Mouse (Mus musculus) testis, postnatal 14 days (tissue): ENCODE measurements around the gene Cenpp.

Experiments used
- DNase-seq: peaks from one replicate; pipeline ENCODE4 v3.0.0; 2021; ENCODE audit warnings: low spot score

The Cenpp gene

GRCm38 (mm10) chr13:49518761-49519160 is 133.8 kb downstream of the Cenpp start:
- no peak for DNase-seq

GRCm38 (mm10) chr13:49507176-49507575 is 145.4 kb downstream of the Cenpp start:
- no peak for DNase-seq

DNA sequence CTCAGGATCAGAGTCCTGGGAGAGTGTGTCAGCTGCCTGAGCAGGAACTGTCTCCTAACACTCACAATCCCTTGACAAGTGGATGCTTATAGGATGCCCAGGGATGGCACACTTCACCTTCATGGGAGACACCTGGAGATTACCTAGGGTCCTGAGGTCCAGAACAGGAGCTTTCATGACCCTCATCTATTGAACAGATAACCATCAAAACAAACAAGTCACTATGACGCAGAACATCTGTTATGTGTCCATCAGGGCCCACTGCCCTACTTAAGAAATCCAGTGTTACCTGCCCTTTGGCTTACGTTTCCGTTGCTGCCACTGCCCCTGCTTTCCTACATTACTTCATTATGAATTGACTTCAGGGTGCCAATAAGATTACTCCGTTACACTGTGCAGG is 146.8 kb downstream of the Cenpp start:
- DNase-seq: no peak

- DNase-seq: no peak
Observed at GRCm38 (mm10) chr13:49504510-49504909, 148.1 kb downstream of the Cenpp start, which contains the start of gene Ecm2. Gene Ecm2, plus strand, starts transcription at chr13:49504810.

DNA sequence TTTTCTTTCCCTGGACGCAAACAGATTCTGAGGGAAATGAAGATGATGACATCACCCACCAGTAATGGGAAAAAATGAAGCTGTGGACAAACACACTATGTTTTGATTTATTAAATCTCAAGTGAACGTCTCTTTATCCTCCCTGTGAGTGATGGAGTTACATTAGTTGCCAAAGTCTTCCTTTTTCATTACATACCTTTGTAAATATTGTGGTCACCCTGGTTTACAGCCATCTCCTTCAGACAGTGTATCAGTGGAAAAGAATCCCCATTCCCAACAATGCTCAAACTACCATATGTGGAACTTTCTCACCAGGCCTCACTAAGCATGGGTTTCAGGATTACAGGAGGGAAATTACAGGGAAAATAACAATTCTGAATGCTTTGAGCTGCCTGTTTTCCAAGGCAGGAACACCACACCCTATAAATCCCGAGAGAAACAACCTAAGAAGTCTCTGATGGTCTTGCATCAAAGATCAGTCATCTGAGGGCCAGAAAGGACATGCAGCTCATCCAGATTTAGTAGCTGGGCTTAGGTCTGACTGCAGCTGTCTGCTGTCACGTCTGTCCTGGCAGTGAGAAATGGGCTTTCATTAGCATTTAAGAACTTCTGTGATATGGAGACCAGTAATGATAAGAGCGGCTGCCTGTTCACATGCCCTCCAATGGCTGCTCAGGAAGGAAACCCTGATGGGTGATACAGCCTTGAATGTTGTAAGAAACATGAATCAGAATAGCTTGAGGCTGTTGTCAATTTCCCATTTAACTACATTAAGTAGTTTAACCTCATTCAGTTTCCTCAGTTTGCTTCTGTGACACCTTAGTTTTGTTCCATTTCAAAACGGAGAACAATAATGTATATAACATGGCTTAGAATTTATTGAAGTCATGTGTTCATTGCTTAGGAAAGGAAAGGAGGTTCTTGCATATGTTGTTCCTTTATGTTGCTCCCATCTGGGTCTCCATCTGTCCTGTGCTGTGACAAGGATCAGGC is 159.9 kb downstream of the Cenpp start, which contains the start of gene Tes3-ps:
TSS of gene Tes3-ps (plus strand) at position 943 of the 993 bp plus-strand sequence.
- no peak for DNase-seq

DNA sequence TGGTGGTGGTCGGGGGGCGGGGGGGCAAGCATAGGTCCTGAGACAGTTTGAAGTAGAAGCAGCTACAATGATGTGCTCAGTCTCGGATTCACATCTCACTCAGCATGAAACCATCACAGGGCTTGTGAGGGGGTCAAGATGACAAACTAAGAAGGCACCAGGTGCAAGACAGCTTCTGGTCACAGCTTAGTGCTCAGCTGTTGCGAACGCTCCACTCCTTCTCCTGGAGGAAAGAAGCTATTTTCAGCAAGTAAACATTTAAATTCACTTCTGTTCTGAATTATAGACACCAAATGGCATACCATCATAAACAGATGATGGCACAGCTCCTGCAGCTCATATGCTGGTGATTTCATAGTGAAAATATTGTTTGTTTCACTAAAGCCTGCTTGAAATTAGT is 167.2 kb downstream of the Cenpp start:
- DNase-seq: no peak

- DNase-seq: no peak
Observed at GRCm38 (mm10) chr13:49480551-49480950, 172.0 kb downstream of the Cenpp start.

GRCm38 (mm10) chr13:49480057-49480456 is 172.5 kb downstream of the Cenpp start:
- DNase-seq: peak; percentile 72

DNA sequence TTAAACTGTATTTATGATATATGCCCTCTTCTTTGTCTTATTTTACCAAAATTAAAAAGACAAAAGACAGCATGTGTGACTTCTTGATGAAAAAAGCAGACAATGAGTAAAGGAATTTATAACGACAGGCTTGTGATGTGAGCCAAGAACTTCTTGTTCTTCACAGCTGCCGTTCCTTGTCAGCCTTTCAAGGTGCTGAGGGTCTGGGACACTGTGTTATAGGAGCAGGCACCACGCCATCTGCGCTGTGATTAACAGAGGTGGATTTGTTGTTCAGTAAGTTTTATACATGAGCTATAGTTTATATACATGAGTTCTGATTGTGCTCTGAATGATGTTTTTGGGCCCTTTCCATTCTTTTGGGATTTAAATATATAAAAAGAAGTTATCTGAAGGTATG is 173.2 kb downstream of the Cenpp start:
- peak; percentile 73 for DNase-seq

- DNase-seq: no peak
Observed at GRCm38 (mm10) chr13:49478851-49479374, 173.7 kb downstream of the Cenpp start.

DNA sequence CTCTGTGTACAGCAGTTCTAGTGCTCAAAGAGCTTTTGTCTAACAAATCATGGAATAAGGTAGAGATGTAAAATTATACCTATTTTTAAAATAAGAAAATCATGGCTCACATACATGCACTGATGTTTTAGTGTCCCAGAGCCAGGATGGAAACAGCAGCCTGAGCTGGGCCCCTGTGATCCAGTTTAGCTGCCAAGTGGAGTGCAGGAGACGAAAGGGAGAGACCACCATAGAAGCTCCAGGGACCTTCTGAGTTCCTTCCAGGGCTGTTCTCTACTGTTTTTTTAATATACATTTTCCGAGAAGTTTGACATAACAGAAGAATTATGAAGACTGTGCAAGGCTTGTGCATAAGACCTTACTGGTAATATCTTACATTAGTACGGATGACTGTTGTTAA is 174.7 kb downstream of the Cenpp start:
- no peak for DNase-seq

GRCm38 (mm10) chr13:49472676-49473005 is 179.9 kb downstream of the Cenpp start:
- no peak for DNase-seq

DNA sequence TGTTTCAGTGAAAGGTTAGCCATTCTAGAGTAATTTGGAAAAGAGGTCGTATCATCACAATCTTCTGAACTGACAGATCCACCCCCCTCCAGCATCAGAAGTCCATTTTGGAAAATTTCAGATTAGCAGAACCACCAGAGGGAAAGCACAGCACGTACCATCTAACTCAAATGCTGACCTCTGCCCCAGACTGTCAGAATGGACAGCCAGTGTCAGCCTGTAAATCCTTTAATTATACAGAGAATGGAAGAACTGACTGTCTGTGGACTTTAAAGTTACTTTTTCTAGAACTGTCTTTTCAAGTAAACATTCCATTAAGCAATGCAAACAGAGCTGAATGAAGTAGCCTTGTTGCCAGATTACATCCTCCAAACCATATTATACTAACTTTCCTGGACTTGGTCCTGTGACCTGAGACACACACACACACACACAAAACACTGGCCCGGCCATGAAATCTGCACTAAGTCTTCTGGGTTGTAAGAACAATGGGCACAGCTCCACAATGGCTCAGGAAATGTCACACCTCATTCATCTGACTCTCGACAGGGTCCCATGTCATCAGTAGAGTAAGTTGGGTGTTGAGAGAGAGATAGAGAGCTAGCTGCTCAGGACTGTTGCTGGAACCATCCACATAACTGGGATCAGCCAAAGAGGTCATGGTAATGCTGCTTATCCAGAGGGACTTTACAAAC is 180.5 kb downstream of the Cenpp start:
- no peak for DNase-seq

- DNase-seq: no peak
Observed at GRCm38 (mm10) chr13:49470806-49471205, 181.8 kb downstream of the Cenpp start.

DNA sequence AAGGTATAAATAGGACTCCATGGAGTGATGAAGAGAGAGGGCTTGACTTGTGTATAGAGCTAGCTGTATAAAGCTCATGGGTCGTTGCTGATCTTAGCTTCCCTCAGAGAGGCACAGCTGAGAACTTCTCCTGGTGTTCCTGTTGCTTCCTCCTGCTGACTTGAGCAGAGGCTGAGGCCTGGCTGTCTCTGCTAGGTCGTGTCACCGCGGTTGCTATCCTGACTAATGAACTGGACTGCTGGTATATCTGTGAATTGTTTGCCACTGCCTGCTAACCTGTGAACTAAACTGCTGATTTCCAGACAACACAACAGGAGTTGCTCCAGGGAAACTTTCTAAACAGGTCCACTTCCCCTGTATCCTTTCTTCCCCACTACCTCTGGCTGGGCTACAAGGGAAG is 182.3 kb downstream of the Cenpp start:
- DNase-seq: no peak

- no peak for DNase-seq
Observed at GRCm38 (mm10) chr13:49469002-49469401, 183.6 kb downstream of the Cenpp start.

GRCm38 (mm10) chr13:49467585-49467984 is 185.0 kb downstream of the Cenpp start:
- no peak for DNase-seq

DNA sequence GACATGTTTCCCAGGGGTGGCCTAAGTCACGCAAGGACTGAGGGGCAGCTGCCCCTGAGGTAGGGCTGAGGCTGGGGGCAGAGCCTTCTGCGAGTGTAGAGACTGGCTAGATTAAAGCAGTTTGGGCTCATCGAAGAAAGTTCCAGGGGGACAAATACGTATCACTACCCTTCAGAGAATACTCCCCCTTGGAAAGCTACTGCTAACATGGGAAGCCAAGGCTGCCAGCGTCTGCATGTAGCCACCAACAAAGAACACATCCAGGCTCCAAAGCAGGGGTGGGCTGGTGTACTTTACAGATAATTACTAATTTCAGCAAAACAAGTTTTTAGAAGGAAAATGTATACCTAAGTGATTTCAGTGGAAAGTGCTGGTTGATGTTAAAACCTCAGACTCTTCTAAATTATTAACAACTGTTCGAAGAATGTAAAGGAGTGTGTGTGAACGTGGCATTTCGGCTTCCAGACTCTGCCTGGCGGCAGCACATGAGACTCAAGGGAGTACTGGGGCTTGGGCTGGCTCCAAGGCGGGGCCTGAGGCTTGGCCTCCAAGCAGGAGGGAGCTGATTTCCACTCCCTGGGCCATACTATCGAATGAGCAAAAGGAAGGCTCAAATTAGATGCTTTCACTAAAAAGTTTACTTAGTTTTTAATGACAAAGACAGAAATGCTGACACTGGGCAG is 186.1 kb downstream of the Cenpp start:
- peak; percentile 58 for DNase-seq

DNA sequence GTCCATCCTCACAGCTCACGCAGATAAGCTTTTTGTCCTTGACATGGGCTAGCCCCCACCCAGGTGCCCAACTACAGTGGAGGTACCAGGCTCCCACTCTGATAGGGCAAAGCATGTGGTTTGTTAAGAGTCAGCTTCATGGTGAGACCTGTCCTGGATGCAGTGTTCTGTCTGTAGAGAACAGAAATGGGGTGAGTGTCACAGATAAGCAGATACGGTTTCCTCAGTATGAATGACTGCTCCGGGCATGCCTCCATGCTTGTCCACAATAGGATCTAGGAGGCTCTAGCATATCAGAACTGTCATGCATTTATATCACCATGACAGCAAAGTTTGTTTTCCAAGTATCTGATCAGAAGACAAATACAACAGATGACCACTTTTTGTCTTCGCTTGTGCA is 186.7 kb downstream of the Cenpp start:
- DNase-seq: no peak

DNA sequence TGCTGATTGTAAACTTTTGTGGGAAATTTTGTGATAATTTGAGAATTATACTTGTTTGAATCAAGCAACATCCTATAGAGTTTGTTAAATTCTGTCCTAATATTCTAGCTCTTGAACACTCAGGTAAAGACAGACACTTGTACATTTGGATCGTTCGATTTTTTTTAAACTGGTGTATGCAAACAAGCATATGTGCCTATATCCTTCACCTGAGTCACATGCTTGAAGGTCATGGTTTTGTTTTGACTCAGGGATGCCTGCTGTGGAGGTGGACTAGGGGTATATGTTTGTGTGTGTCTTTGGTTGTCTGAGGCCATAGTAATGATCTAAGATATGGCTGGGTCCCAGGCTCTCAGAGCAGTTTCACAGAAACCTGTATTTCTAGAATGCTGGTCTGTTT is 189.7 kb downstream of the Cenpp start:
- DNase-seq: no peak

GRCm38 (mm10) chr13:49461458-49462132 is 191.0 kb downstream of the Cenpp start:
- no peak for DNase-seq
